Mouse (Mus musculus) small intestine, adult 10 weeks (tissue): ENCODE data around the gene Olfr1335. TPM values are rescaled to one million over a fixed set of nuclear protein-coding genes. Genes with fewer than 3 reads are reported as not detected.

ENCODE experiments used
- polyA plus RNA-seq: library from polyadenylated mRNA; stranded (reverse); fragments of 350-450 nt; fragmentation: Illumina TruSeq; extraction: RNeasy Lipid Tissue Mini Kit (QIAGEN cat#74804); gene quantifications from one replicate; pipeline ENCODE4 v1.2.3, GENCODE M21; 2014; ENCODE audit warnings: low replicate concordance

The Olfr1335 gene
- polyA plus RNA-seq: not detected

DNA sequence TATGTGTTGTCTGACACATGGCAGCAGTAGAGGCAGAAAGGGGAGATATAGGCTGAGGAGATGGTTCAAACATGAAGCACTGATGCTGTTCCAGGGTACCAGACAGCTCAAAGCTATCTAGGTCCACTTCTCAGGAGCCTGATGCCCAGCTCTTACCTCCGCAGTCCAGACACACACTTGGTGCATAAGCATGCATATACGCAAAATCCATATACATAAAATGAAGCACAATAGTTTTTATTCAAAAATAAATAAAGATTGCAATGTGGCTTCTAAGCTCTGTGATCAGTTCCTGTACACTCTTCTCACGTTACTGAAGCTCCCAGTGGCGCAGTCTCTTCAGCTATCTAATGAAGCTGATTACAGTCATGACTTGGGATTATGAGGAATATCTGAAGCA lies at the start of gene Olfr1335:
TSS of gene Olfr1335 (minus strand) at position 101 of the 400 bp plus-strand sequence.

DNA sequence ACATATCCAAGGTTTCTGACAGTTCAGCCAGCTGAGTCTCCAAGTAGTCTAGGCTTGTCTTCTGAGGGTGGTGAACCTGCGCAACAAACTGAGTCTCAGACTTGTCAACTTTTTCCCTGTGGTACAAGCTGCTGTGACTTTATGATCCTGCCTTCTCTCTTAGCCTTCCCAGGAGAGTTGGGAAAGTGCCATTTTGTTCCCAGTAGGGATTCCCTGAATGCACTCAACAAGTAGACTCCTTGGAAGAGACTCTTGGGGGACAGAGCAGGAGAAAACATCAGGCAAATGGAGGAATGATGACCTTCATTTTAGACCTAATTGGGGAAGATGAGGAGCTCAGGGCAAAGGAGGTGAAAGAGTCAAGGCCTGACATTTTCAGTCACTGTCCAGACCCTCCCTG lies 26.4 kb upstream of the Olfr1335 start, which contains the start of gene Olfr1333:
TSS of gene Olfr1333 (minus strand) at position 101 of the 400 bp plus-strand sequence.

GRCm38 (mm10) chr4:118782486-118782885 lies 27.3 kb downstream of the Olfr1335 start, which contains the start of gene Olfr1337:
Gene Olfr1337 (minus strand): TSS chr4:118782586.

Other genes starting within 250 kb of the Olfr1335 start
- gene Cfap57, start 189.2 kb downstream of the Olfr1335 start, polyA plus RNA-seq: not detected
- 9.5 TPM for gene Ebna1bp2, start 189.1 kb downstream of the Olfr1335 start, polyA plus RNA-seq
- not detected for gene Olfr62, start 151.0 kb downstream of the Olfr1335 start, polyA plus RNA-seq
- gene Olfr1342, start 117.2 kb downstream of the Olfr1335 start, polyA plus RNA-seq: not detected
- gene Olfr1341, start 106.4 kb downstream of the Olfr1335 start, polyA plus RNA-seq: not detected
- not detected for gene Olfr1340, start 89.8 kb downstream of the Olfr1335 start, polyA plus RNA-seq
- gene Olfr1339, start 77.8 kb downstream of the Olfr1335 start, polyA plus RNA-seq: not detected
- not detected for gene Olfr1338, start 51.2 kb downstream of the Olfr1335 start, polyA plus RNA-seq
- not detected for gene Olfr1337, start 27.4 kb downstream of the Olfr1335 start, polyA plus RNA-seq
- gene Olfr1333, start 26.3 kb upstream of the Olfr1335 start, polyA plus RNA-seq: not detected
- gene Olfr1331, start 54.7 kb upstream of the Olfr1335 start, polyA plus RNA-seq: not detected
- gene Olfr1330, start 78.7 kb upstream of the Olfr1335 start, polyA plus RNA-seq: not detected
- gene Olfr1329, start 107.5 kb upstream of the Olfr1335 start, polyA plus RNA-seq: not detected
- not detected for gene Olfr1328, start 128.7 kb upstream of the Olfr1335 start, polyA plus RNA-seq
- gene Lao1, start 151.6 kb upstream of the Olfr1335 start, polyA plus RNA-seq: not detected